Mouse (Mus musculus) embryonic fibroblast, embryonic 13.5 days (primary cell): ENCODE measurements around the gene Sh3rf1.

Source experiments
- CTCF ChIP-seq: IDR thresholded peaks from 2 replicates; pipeline ENCODE4 v1.5.1; 2011; ENCODE audit warnings: mild to moderate bottlenecking, control low read depth, low read length, moderate library complexity, borderline replicate concordance; ENCODE audit not compliant: insufficient read depth
- POLR2A ChIP-seq: IDR thresholded peaks from 2 replicates; pipeline ENCODE4 v1.6.1; 2011; ENCODE audit warnings: low read depth, mild to moderate bottlenecking, control low read depth, low read length, moderate library complexity

DNA sequence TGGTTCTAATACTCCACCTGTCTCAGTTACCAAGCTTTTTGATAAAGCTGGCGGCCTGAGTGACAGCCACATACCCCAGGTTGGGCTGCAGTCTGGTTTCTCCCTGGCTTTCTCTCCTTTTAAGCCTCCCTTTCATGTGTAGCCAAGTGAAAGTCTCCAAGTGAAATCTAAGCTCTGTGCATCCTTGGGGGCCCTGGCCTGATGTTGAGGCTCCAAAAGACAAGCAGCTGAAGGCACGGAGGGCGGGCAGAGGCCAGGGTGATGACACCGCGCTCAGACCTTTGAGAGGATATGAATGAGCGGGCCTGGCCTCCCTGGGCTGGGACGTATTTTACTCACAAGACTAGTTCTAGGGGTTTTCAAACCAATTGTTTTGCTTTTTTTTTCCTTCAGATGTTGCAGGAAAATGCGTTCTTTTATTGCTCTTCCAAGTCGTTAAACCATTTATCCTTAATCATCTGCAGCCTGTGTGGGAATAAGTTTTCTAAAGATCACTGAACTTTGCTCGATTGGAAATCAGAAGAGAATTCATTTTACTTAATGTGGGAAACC lies 100.8 kb downstream of the Sh3rf1 start:
- TF ChIP-seq CTCF, result no peak
- TF ChIP-seq POLR2A, result no peak
